Mouse (Mus musculus): ENCODE measurements at regions not wholly inside any gene's neighbourhood (a gene's known extent, or its start where the extent isn't known, plus 50 kb on each side); places are given as distances from the start of the nearest gene placed in this dataset.
"Not testable (repeated sequence)": the region's sequence is repeated elsewhere in the genome, so short reads cannot be mapped to it uniquely, and the experiment has no call there.

DNA sequence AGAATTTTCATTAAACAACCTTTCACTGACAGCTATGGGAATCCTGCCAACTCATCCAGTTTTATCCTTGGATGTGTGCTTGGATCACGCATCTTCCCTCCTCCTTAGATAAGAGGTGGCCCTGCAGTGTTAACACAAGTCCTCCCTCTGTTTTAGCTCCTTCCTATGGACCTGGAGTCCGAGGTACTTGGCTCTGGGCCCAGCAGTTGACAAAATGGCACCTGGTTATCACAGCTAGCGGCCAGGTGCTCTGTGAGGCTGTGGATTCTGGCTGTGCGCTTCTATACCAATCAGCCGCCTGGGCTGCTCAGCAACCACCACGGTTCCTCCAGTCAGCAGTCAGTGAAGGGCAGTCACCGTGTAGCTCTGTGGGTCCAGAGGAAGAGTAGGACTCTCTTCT, 157.4 kb downstream of the Prdm2 start:
- no peak for ATAC-seq (replicated peaks; ENCODE audit: low FRiP score, low TSS enrichment, poor library complexity, severe bottlenecking)

DNA sequence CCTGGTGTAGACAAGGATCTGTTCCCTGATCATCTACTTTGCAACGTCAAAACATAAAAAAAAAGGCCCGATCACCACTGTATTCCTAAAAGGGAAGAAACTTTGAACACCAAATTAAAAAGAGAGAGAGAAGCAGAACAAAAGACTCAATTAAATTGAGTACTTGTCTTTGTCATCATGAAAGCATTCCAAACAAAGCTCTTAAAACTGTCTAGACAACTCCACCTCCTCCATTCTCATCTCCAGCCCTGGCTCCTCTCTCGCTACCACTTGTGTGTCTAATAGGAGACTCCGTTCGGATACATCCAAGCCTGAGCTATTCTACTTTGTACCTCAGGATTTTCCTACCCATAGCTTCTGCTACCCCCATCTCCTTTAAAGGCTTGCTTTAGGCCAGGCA, 159.8 kb downstream of the Prdm2 start:
- ATAC-seq (replicated peaks; ENCODE audit: low FRiP score, low TSS enrichment, poor library complexity, severe bottlenecking), result no peak

DNA sequence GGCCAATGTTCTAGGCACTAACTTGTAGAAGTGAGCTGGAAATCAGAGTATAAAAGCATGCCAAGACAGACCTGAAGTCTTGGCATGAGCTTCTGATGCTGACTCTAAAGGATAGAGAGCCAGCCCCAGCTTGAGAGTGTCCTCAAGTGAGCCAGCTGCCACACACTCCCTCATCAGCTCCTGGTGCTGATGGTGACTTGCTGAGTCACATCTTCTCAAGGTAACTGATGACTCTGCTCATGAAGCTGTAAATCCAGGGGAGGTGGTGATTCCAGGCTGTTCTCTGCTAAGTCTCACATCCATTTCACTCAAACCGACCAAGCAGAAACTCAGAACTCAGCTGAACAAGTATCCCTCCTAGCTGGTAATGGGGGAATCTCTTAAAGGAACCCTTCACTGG, 161.6 kb downstream of the Prdm2 start:
- ATAC-seq (replicated peaks; ENCODE audit: low FRiP score, low TSS enrichment, poor library complexity, severe bottlenecking), result no peak

DNA sequence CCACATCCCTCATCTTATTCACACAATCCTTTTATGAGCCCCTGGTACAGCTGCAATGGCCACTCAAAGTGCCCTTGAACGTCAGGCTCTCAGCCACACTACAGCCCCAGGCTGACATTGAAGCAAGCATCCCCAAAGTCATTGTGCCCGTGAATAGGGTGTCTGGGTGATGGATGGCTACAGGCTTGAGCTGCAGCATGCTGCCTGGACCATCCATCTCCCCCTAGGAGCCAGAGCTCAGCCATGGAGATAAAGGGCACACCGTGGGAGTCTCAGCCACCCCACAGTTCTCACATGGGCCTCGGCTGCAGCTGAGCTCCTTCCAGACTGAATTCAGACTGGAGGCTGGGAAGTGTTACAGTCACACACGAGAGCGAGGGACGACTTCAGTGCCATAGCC, 167.6 kb downstream of the Prdm2 start:
- ATAC-seq (replicated peaks; ENCODE audit: low FRiP score, low TSS enrichment, poor library complexity, severe bottlenecking), result no peak

DNA sequence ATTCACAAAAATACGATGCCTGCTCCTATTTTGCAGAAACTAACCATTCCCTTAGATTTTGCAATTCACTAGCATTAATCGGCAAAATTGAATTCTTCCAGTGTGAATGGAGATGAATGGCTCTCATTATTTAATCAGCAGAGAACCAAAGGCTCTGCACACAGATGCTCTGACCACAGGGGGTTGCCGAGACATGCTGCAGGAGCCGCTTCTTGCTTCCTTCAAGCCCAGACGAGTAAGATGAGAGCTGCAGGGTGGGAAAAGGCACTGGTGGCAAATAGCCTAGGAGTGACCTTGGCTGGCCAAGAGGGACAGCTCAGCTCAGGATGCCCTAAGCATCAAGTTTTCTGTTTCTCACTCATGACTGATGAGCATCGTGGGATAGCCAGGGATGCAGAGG, 170.0 kb downstream of the Prdm2 start:
- ATAC-seq (replicated peaks; ENCODE audit: low FRiP score, low TSS enrichment, poor library complexity, severe bottlenecking), result no peak

DNA sequence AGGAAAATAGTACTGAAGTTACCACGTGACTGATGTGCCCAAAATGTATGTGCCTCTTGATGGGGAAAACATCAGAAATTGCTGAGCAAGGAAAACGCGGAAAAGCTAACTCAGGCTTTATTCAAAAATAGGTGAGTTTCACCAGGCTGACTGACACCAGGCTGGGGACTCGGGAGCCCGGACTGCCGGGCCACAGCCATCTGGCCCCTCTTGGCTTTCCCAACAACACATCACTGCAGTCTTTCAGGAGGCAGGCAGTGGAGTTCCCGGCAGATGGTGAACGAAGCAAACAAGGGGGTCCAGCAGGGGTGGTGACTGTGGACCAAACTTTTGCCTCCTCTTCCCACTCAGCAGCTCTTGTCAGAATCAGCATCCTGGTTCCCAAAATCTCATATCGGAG, 174.2 kb downstream of the Prdm2 start:
- no peak for ATAC-seq (replicated peaks; ENCODE audit: low FRiP score, low TSS enrichment, poor library complexity, severe bottlenecking)

DNA sequence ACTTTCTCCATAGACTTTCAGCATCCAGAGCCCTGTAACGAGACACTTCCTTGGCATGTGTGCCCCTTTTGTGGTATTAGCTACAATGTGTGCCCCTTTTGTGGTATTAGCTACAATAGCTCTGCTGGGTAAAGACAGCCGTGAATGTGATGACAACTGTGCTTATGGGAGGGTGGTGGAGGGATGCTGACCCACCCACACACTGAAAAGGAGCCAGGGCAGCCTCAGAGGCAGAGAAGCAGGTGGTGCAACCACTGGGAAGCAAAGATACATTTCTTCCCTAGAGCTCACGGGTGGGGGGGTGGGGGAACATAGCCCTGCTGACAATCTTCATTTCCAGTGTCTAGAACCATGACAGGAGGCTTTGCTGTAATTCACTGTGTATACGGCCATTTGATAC, 176.1 kb downstream of the Prdm2 start:
- no peak for ATAC-seq (replicated peaks; ENCODE audit: low FRiP score, low TSS enrichment, poor library complexity, severe bottlenecking)

DNA sequence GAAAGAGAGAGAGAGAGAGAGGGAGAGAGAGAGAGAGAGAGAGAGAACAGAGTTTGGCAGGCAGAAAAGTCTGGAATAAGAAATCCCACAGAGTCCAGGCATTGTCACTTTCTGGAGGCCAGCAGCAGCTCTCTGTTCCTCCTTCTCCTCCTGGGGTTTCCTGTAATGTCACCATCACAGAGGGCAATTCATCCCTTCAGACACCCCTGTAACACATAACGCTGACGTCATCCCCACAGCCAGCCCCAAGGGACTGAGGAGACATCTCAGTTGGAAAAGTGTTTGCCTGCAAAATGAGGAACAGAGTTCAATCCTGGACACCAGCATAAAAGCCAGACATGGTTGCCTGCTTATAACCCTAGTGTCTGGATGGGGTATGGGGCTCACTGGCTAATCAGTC, 177.7 kb downstream of the Prdm2 start:
- ATAC-seq (replicated peaks; ENCODE audit: low FRiP score, low TSS enrichment, poor library complexity, severe bottlenecking), result not testable (repeated sequence)

DNA sequence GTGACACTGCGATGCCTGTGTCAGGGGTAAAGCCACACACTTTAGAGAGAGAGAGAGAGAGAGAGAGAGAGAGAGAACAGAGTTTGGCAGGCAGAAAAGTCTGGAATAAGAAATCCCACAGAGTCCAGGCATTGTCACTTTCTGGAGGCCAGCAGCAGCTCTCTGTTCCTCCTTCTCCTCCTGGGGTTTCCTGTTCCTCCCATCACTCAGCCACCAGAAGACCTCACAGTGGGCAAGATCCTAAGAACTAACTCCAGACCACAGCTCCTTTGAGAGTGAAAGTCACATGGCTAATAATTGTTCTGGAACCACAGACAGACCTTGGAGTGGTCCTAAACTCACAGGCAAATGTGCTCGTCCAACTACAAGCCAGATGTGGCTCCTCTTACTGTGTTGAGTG, 178.5 kb downstream of the Prdm2 start:
- not testable (repeated sequence) for ATAC-seq (replicated peaks; ENCODE audit: low FRiP score, low TSS enrichment, poor library complexity, severe bottlenecking)

DNA sequence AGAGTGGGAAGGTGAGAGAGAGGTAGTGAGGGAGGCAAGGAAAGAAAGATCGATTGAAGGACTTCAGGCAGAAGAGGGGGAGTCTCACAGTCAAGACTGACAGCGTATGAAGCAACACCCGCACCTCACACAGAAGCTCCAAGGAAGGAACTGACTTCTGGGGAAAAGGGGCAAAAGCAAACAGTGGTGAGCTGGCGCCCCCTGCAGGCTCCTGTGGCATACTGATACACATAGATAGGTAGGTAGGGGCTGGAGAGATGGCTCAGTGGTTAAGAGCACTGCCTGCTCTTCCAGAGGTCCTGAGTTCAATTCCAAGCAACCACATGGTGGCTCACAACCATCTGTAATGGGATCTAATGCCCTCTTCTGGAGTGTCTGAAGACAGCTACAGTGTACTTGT, 183.0 kb downstream of the Prdm2 start:
- not testable (repeated sequence) for ATAC-seq (replicated peaks; ENCODE audit: low FRiP score, low TSS enrichment, poor library complexity, severe bottlenecking)

DNA sequence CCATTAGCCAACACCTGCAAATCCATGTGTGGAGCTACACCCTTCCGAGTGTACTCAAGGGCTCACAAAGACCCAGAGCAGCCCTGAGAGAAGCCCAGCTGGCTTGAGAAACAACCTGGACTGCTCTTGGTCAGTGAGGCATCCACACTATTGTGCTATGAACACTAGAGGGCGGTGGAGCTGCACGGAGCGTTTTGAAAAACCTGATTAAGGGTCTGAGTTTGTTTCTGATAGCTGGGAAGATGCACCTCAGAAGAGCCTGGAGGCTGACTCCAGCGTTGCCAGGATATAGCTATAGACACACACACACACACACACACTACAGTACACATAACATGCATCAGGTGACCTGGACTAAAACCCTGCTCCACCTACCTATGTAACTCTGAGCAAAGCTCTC, 185.5 kb downstream of the Prdm2 start:
- peak; percentile 74; the same call in 1 of the 2 replicates for ATAC-seq (replicated peaks; ENCODE audit: low FRiP score, low TSS enrichment, poor library complexity, severe bottlenecking)

DNA sequence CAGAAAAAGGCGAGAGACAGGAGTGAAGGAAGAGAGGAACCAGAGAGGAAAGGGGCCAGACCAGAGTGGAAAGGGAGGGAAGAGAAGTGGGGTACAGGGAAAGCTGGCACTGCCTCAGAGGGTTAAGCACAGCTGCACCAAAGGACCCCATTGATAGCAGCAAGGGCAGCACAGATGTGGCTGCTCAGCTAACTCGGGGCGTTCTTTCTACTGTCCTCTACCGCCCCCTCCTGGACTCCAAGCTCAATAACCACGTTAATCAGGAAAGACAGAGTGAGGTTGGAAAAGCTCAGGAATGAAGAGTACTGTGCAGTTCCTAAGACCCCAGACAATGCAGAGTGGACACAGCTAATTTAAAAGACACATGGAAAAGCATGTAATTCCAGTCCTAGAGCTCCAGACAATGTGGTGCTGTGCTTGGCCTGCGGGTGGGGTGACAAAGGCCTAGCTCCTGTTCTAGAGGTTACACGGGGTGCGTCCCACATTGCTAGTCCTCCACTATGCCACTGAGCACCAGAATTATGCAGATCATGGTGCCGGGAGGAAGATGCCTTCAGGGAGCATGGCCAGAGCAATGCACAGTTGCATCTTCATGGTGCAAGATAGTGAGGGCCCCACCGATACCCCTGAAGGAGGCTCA, 191.4 kb downstream of the Prdm2 start:
- ATAC-seq (replicated peaks; ENCODE audit: low FRiP score, low TSS enrichment, poor library complexity, severe bottlenecking), result peak; percentile 90

DNA sequence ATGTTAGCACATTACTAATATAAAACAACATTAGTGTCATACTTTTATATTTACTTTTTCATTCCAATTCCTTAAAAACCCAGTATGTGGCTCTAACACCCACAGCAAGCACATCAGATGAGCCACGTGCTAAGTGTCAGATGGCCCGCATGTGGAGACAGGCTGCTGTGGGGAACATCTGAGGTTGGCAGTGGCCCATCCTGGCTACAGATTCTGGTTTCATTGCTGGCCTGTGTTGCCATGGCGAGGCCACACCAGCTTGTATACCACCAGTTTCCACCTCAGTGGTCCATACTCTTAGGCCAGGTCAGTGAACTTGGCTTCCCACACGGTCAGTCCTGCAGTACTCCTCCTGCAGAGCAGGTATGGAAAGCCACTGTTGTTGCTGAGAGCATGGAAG, 192.1 kb downstream of the Prdm2 start:
- no peak for ATAC-seq (replicated peaks; ENCODE audit: low FRiP score, low TSS enrichment, poor library complexity, severe bottlenecking)

DNA sequence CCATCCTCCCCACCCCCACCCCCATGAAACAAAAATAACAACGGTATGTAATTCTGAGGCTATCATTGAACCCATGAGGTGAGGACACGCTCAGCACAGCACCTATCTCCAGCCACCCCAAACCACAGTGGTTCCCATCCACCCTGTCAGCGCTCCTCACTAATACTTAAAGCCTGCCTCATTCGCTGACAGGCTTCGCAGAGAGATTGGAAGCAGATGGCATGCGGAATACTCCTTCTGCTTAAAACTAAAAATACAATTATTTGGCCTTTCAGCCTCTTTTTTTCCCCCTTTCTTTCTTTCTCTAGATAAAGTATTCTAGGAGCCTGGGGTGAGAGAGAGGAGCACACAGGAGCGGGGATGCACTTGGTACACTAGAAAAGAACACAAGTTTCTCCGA, 199.9 kb downstream of the Prdm2 start:
- no peak for ATAC-seq (replicated peaks; ENCODE audit: low FRiP score, low TSS enrichment, poor library complexity, severe bottlenecking)

DNA sequence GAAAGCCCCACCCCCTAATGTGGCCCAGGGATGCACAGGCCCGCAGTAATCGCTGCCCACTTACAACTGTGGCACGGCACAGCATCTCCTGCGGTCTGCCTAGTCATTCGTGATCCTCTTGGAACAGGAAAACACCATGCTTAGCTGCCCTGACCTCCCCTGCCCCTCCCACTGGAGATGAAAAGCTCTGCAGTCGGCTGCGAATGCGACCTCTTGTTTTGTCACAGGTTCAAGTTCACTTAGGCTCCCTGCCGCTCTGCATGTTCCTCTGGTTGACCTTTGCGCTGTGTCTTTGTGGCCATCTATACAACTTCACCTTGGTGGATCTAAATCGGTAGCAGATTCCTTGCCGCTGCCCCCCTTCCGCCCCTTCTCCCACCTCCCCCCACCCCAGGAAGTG, 210.8 kb downstream of the Prdm2 start:
- no peak for ATAC-seq (replicated peaks; ENCODE audit: low FRiP score, low TSS enrichment, poor library complexity, severe bottlenecking)

DNA sequence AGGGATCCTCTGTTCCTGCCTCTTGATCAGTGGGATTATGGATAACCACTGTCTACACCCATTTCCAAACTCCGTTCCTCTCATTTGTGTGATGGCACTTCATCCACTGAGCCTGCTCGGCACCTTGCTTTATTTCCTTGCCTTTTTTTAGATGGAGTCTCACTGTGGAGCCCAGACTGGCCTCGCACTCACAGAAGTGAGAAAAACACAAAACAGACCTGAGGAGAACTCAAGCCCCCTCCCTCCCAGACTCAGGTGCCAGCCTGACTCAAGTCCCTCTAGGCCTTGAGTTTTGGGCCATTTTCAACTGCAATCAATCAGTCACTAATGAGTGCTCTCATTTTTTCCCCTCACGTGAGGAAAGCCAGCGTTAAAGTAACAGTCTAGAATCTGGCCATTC, 211.3 kb downstream of the Prdm2 start:
- ATAC-seq (replicated peaks; ENCODE audit: low FRiP score, low TSS enrichment, poor library complexity, severe bottlenecking), result no peak

DNA sequence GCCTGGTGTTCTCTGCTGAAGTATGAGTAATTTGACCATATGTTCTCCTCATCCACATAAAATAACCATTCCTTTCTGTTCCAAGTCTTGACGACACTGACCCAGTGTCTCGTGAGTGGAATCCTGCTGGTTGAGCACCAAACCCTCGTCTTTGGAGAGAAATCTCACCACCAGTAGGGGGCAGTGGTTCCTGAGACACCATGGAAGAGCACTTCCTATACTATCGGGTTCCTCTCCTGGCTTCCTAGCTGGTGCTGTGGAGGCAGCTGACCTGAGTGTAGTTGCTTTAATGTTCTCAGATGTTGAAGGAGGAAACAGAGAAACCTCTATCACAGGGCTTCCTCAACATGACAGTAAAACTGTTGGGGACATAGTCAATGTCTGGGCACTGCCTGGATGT, 216.4 kb downstream of the Prdm2 start:
- no peak for ATAC-seq (replicated peaks; ENCODE audit: low FRiP score, low TSS enrichment, poor library complexity, severe bottlenecking)

DNA sequence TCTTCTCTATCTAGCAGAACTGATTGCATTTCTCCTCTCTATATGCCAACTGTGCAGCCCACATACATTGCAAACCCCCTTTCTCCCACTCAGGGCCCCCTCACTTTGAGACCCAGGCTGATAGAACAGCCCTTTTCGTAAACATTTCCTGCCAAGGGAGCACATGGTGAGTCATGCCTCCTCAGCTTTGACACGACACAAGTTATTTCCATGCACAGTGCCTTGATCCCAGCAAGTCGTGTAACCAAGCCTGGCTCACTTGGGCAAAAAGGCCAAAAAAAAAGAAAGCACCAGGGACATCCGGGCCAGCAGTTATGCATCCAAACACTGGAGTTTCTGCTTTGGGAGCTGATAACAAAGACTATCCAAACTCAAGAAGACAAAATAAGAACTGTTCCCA, 221.4 kb downstream of the Prdm2 start:
- ATAC-seq (replicated peaks; ENCODE audit: low FRiP score, low TSS enrichment, poor library complexity, severe bottlenecking), result no peak

DNA sequence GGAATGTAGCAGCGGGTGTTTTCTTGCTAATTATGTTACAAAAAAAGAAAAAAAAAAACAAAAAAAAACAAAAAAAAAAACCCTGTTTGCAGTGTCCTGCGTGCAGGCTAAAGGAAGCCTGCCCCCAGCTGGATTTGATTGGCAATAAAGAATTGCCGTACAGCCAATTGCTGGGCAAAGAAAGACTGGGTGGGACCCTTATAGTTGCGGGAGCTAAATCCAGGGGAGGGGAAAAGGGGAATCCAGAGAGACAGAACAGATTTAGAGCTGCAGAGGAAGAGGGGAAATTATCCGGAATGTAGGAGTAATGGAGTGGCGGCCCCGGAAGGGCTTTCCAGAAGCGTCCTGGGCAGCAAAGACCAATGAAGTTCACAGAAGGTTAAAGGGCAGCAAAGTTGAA, 223.6 kb downstream of the Prdm2 start:
- no peak for ATAC-seq (replicated peaks; ENCODE audit: low FRiP score, low TSS enrichment, poor library complexity, severe bottlenecking)

DNA sequence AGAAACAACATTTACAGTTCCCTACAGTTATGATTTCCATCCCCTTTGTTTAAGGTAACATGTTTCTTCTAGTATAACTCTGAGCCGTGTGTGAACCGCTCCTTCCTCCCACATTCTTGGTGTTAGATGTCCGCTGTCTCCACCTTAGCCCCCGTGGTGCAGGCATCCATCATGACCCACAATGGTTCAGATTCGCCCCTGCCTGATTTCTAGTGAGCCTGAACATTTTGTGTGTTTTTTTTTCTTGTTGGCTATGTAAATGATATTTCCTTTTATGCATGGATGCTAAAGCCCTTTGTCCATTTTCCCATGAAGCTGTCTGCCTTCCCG, 229.5 kb downstream of the Prdm2 start:
- ATAC-seq (replicated peaks; ENCODE audit: low FRiP score, low TSS enrichment, poor library complexity, severe bottlenecking), result no peak

DNA sequence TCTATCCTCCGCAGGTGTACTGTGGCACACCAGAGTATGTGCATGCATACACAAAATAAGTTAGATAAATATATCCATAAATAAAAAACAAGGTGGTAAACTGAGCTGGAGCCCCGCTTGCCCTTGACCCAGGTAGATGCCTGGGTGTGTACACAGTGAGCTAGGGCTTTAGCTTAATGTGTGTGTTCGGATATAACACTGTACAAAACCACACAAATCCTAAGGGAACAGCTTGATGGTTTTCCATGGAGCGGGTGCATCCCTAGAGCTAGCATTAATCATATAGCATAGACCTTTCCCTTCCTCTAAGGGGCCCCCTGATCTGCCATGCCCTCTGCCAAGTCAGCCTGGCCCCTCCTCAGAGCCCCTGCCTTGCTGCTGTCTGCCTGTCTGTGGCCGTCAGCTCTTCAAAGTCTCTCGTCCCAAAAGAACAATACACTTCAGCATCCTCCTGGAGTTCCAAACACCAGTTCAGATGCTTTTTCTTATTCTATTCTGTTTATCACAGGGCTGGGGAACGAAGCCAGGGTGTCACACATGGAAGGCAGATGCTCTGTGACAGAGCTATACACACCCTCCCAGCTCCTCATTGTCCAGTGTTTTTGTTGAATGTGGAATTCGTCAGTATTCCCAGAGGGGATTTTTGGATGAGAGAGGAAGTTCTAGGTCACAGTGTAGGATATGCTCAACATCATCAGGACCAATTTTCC, 230.1 kb downstream of the Prdm2 start:
- ATAC-seq (replicated peaks; ENCODE audit: low FRiP score, low TSS enrichment, poor library complexity, severe bottlenecking), result no peak

DNA sequence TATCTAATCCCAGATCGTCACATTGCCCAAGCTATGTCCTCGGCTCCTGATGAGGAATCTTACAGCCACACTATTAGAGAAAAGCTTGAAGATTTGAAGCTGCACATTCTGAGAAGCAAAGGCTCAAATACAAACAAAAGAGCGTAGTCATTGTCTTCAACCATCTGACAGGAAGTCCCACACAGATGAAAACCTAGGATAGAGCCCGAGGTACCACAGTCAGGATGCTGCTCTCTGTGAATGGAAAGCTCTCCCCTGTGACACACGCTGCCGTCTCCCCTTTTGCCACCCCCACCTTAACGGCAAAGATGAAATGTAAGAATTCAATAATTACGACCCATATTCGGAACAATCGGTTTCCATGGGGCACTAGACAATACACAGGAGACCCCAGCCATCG, 237.2 kb downstream of the Prdm2 start:
- ATAC-seq (replicated peaks; ENCODE audit: low FRiP score, low TSS enrichment, poor library complexity, severe bottlenecking), result no peak
